Mouse (Mus musculus) lung, postnatal 0 days (tissue): ENCODE data around the gene Slc25a40. TPM values are rescaled to one million over a fixed set of nuclear protein-coding genes. Genes with fewer than 3 reads are reported as not detected.

ENCODE experiments used
- ATAC-seq: fragments of 200-750 bp; cut with Nextera tagmentation; 2 replicates; pipeline ENCODE4 v1.8.0; 2017; ENCODE audit warnings: moderate library complexity
- DNase-seq: peaks from one replicate; pipeline ENCODE4 v3.0.0-alpha.2; 2016; ENCODE audit warnings: low spot score
- H3K27ac ChIP-seq: fragments of 300-500 bp; sonication (generic); 2 replicates; pipeline ENCODE4 v1.5.1; 2014; ENCODE audit warnings: antibody characterized with exemption, mild to moderate bottlenecking, low read length, mixed read lengths
- H3K27me3 ChIP-seq: fragments of 300-500 bp; sonication (generic); replicated peaks from 2 replicates; pipeline ENCODE4 v1.6.1; 2014; ENCODE audit warnings: low read length, mixed read lengths; ENCODE audit not compliant: insufficient read depth
- H3K36me3 ChIP-seq: fragments of 300-500 bp; sonication (generic); 2 replicates; pipeline ENCODE4 v1.6.1; 2014; ENCODE audit warnings: low read length, mixed read lengths; ENCODE audit not compliant: insufficient read depth
- H3K4me1 ChIP-seq: fragments of 300-500 bp; sonication (generic); 2 replicates; pipeline ENCODE4 v1.6.1; 2014; ENCODE audit warnings: antibody characterized with exemption, low read depth, low read length, mixed read lengths; ENCODE audit not compliant: insufficient read depth
- H3K4me2 ChIP-seq: fragments of 300-500 bp; sonication (generic); replicated peaks from 2 replicates; pipeline ENCODE4 v1.6.1; 2014; ENCODE audit warnings: low read depth, mild to moderate bottlenecking, low read length, moderate library complexity, mixed read lengths
- H3K4me3 ChIP-seq: fragments of 300-500 bp; sonication (generic); 2 replicates; pipeline ENCODE4 v1.5.1; 2014; ENCODE audit warnings: low read depth, low read length
- H3K9ac ChIP-seq: fragments of 300-500 bp; sonication (generic); replicated peaks from 2 replicates; pipeline ENCODE4 v1.6.1; 2014; ENCODE audit warnings: low read depth, mild to moderate bottlenecking
- H3K9me3 ChIP-seq: fragments of 300-500 bp; sonication (generic); 2 replicates; pipeline ENCODE4 v1.6.1; 2016; ENCODE audit warnings: low read length, mixed read lengths
- CTCF ChIP-seq: IDR thresholded peaks from 2 replicates; pipeline ENCODE4 v1.5.1; 2016; ENCODE audit warnings: antibody characterized with exemption, mild to moderate bottlenecking
- EP300 ChIP-seq: IDR thresholded peaks from 2 replicates; pipeline ENCODE4 v1.6.1; 2016; ENCODE audit warnings: antibody characterized with exemption, mild to moderate bottlenecking, control low read depth
- WGBS: fragments of 180-500 bp; shearing (Covaris S2); extraction: QIAGEN DNeasy Blood & Tissue Kit; methylation state at CpG from one replicate; pipeline ENCODE4 v1.1.7; 2014; 5-methylcytosine and 5-hydroxymethylcytosine counted together
- polyA plus RNA-seq: library from polyadenylated mRNA; unstranded; fragments of >200 nt; fragmentation: Nextera tagmentation; extraction: Ambion mirVana; gene quantifications from 2 replicates; pipeline ENCODE4 v1.2.1, GENCODE M21; 2015

Slc25a40 gene
- polyA plus RNA-seq, 1 experiment from 2014 or later, result 8.6 TPM

DNA sequence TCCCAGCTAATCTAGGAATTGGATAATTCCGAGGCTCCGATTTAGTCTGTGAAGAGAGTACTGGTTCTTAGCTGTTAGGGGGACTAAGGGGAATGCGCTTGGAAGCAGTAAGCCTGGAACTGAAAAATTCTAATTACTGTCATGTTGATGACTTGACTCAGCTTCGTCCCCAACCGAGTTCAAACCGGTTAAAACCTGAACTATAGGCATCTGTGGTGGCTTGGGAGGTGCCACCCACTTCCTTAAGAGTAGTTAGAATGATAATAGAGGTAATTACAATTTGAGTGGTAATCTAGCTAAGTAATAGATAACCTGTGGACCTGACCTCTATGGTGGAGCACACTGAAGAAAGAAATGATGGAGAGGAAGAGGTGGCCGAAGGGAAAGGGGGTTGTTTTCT lies 1.5 kb downstream of the Slc25a40 start:
- no peaks in the 10 kb centered on the region for H3K9me3 ChIP-seq
- no peak overlapping the region for H3K9ac ChIP-seq
- H3K27me3 ChIP-seq, result no peaks in the 10 kb centered on the region
- peaks cover 3% of the 10 kb centered on the region; the same call in 1 of the 2 replicates for H3K4me1 ChIP-seq
- ATAC-seq (no peak), DNase-seq (no peak)
- no peak overlapping the region for H3K27ac ChIP-seq
- TF ChIP-seq CTCF (no peak), EP300 (no peak)
- WGBS, result 37% methylated on average over 7 of the region's 7 CpGs
- no peaks in the 10 kb centered on the region; the same call in 1 of the 2 replicates for H3K36me3 ChIP-seq
- no peak overlapping the region for H3K4me3 ChIP-seq
- peak overlapping the region; percentile 94; the same call in 1 of the 2 replicates for H3K4me2 ChIP-seq

DNA sequence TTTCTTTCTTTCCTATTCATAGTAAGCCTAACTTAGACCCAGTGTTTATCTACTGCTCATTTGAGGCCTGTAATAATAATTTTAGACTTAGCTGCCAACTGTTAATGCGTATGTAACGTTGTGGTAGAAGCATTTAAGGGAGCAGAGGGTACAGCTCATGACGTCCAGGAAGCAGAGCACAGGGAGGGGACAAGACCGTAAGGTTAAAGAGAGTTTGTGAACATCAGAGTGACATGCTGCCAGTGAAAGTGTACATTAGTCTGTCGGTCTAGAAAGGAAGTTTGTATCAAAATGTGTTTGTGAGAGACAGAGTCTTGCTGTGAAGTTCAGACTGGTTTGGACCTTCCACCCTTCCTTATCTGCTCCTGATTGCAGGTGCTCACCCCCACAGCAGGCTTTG lies 3.2 kb downstream of the Slc25a40 start:
- Histone ChIP-seq H3K4me3 (no peak overlapping the region), H3K27ac (no peak overlapping the region), H3K36me3 (no peaks in the 10 kb centered on the region; the same call in 1 of the 2 replicates), H3K9me3 (no peaks in the 10 kb centered on the region), H3K9ac (no peak overlapping the region), H3K4me2 (no peak overlapping the region), H3K27me3 (no peaks in the 10 kb centered on the region), H3K4me1 (peaks cover 3% of the 10 kb centered on the region; the same call in 1 of the 2 replicates)
- TF ChIP-seq EP300 (no peak), CTCF (no peak)
- ATAC-seq (no peak), DNase-seq (no peak)
- WGBS, result 51% methylated on average over 5 of the region's 5 CpGs

DNA sequence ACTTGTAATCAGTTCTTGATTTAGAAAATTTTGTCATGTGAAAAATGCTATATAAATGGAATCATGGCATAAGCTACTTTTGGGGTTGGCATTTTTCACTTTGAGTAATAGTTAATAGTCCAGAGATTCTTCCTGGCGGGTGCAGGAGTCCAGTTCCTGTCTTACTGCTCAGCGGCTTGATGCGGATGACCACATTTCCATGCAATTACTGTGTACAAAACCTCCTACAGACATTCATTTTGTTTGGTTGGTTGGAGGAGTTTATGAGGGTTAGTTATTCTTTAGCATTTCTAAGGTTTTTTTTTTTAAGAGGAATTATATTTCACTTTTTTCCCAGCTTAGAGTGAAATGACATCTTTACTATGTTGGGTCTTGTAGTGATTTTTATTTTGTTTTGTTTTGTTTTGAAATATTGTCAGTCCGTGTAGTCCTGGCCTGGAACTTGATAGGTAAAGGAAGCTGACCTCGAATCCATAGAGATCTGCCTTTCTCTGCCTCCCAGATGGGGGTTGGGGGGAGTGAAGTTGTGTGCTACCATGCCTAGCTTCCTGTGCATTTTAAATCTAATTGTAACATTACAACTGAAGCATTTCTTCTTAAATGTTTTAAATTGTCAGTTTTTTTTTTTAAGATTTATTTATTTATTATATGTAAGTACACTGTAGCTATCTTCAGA lies 15.0 kb downstream of the Slc25a40 start:
- H3K27ac ChIP-seq, result no peak overlapping the region
- DNase-seq, result no peak
- H3K4me1 ChIP-seq, result no peaks in the 10 kb centered on the region
- no peak overlapping the region for H3K9ac ChIP-seq
- H3K4me2 ChIP-seq, result no peak overlapping the region
- TF ChIP-seq CTCF, result no peak
- TF ChIP-seq EP300, result no peak
- no peaks in the 10 kb centered on the region for H3K36me3 ChIP-seq
- WGBS, result 93% methylated on average over 5 of the region's 5 CpGs
- ATAC-seq, result no peak
- no peak overlapping the region for H3K4me3 ChIP-seq
- H3K9me3 ChIP-seq, result no peaks in the 10 kb centered on the region
- no peaks in the 10 kb centered on the region for H3K27me3 ChIP-seq

DNA sequence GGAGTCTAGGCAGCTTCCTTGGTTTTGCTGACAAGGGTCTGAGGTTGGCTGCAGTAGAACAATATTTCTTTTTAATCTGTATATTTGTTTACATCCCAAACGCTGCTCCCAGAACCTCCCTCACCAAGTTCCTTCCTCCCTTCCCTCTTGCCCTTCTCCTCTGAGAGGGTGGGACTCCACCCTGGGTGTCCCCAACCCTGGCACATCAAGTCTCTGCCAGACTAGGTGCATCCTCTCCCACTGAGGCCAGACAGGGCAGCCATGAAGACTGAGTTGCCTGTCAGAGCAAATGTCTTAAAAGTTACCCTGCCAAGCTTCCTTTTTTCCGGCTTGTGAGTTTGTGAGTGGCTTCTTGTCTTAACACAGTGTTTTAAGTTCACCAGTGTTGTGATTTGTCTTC lies 16.4 kb downstream of the Slc25a40 start:
- no peak overlapping the region for H3K27ac ChIP-seq
- H3K4me2 ChIP-seq, result no peak overlapping the region
- no peak for TF ChIP-seq CTCF
- no peak for TF ChIP-seq EP300
- H3K4me1 ChIP-seq, result no peaks in the 10 kb centered on the region
- DNase-seq (no peak), ATAC-seq (no peak)
- WGBS, result 57% methylated on average over 2 of the region's 2 CpGs
- no peaks in the 10 kb centered on the region for H3K27me3 ChIP-seq
- no peak overlapping the region for H3K4me3 ChIP-seq
- no peaks in the 10 kb centered on the region for H3K9me3 ChIP-seq
- H3K9ac ChIP-seq, result no peak overlapping the region
- H3K36me3 ChIP-seq, result no peaks in the 10 kb centered on the region

DNA sequence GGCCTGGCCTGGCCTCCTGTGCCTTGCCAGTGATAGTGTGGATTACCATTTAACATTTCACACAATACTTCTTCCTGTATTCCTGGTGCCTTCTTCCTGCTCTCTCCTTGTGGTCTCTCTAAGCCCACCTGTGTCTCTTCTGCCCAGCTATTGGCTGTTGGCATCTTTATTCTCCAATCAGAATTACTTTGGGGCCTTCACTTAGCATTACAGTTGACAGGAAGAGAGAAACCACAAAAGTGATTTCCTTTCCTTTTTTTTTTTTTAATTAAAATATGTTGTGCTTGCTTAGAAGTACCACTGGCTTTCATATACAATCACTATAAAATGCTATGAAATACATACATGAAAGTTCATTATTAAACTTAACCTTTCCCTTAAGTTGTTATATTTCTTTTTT lies 32.9 kb downstream of the Slc25a40 start:
- H3K4me2 ChIP-seq, result no peak overlapping the region
- no peaks in the 10 kb centered on the region for H3K9me3 ChIP-seq
- DNase-seq (no peak), ATAC-seq (no peak)
- no peaks in the 10 kb centered on the region for H3K36me3 ChIP-seq
- H3K27me3 ChIP-seq, result no peaks in the 10 kb centered on the region
- H3K27ac ChIP-seq, result no peak overlapping the region
- H3K4me3 ChIP-seq, result no peak overlapping the region
- H3K9ac ChIP-seq, result no peak overlapping the region
- no peak for TF ChIP-seq CTCF
- TF ChIP-seq EP300, result no peak
- no peaks in the 10 kb centered on the region for H3K4me1 ChIP-seq

DNA sequence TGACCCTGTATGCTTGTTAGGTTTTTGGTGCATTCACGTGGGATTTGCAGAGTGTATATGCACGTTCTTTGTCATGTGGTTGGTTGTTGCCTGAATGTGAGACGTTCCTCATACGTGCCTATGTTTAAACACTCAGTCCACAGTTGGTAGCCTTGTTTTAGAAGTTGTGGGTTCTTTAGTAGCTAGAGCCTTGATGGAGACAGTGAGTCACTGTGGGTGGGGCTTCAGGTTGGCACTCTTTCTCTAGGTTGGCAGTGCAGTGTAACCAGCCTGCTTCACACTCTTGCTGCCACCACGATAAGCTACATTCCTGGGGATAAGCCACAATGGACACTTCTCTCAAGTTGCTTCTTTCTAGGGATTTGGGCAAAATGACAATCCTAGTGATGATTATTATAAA lies 33.9 kb downstream of the Slc25a40 start:
- TF ChIP-seq EP300 (no peak), CTCF (no peak)
- Histone ChIP-seq H3K9ac (no peak overlapping the region), H3K9me3 (no peaks in the 10 kb centered on the region), H3K27ac (no peak overlapping the region), H3K4me3 (no peak overlapping the region), H3K4me2 (no peak overlapping the region), H3K4me1 (no peaks in the 10 kb centered on the region), H3K36me3 (no peaks in the 10 kb centered on the region), H3K27me3 (no peaks in the 10 kb centered on the region)
- ATAC-seq, result no peak
- 77% methylated on average over 5 of the region's 5 CpGs for WGBS
- DNase-seq, result no peak
